Mouse (Mus musculus) olfactory bulb, adult 2 months (tissue): Measurements from ENCODE around the gene Coa5. TPM values are rescaled to one million over a fixed set of nuclear protein-coding genes. Genes with fewer than 3 reads are reported as not detected.

Source experiments
- H3K27ac ChIP-seq: fragments of 200-500 bp; 2 replicates; pipeline ENCODE4 v1.5.1; 2012; ENCODE audit warnings: low read depth, low read length; ENCODE audit not compliant: insufficient read depth
- H3K4me1 ChIP-seq: fragments of 200-500 bp; 2 replicates; pipeline ENCODE4 v1.6.1; 2012; ENCODE audit warnings: low read length; ENCODE audit not compliant: control insufficient read depth, insufficient read depth
- H3K4me3 ChIP-seq: fragments of 200-500 bp; 2 replicates; pipeline ENCODE4 v1.5.1; 2012; ENCODE audit warnings: mild to moderate bottlenecking, low read depth, low read length, moderate library complexity; ENCODE audit not compliant: insufficient read depth
- CTCF ChIP-seq: fragments of 200-500 bp; IDR thresholded peaks from 2 replicates; pipeline ENCODE4 v1.5.1; 2012; ENCODE audit warnings: low read depth, mild to moderate bottlenecking, low read length, moderate library complexity; ENCODE audit not compliant: insufficient read depth
- POLR2A ChIP-seq: fragments of 200-500 bp; IDR thresholded peaks from 2 replicates; pipeline ENCODE4 v1.6.1; 2012; ENCODE audit warnings: mild to moderate bottlenecking, low read depth, low read length, moderate library complexity; ENCODE audit not compliant: insufficient read depth
- WGBS: fragments of 180-500 bp; shearing (Covaris S2); methylation state at CpG from one replicate; pipeline ENCODE4 v1.1.7; 2018; 5-methylcytosine and 5-hydroxymethylcytosine counted together
- polyA plus RNA-seq: library from polyadenylated mRNA; stranded (reverse); fragments of >200 nt; gene quantifications from 2 replicates; pipeline ENCODE4 v1.2.4, GENCODE M21; 2012; ENCODE audit warnings: low replicate concordance; ENCODE audit not compliant: missing spikeins, insufficient read depth, insufficient read length

Coa5 gene
- polyA plus RNA-seq, 1 experiment: not detected

DNA sequence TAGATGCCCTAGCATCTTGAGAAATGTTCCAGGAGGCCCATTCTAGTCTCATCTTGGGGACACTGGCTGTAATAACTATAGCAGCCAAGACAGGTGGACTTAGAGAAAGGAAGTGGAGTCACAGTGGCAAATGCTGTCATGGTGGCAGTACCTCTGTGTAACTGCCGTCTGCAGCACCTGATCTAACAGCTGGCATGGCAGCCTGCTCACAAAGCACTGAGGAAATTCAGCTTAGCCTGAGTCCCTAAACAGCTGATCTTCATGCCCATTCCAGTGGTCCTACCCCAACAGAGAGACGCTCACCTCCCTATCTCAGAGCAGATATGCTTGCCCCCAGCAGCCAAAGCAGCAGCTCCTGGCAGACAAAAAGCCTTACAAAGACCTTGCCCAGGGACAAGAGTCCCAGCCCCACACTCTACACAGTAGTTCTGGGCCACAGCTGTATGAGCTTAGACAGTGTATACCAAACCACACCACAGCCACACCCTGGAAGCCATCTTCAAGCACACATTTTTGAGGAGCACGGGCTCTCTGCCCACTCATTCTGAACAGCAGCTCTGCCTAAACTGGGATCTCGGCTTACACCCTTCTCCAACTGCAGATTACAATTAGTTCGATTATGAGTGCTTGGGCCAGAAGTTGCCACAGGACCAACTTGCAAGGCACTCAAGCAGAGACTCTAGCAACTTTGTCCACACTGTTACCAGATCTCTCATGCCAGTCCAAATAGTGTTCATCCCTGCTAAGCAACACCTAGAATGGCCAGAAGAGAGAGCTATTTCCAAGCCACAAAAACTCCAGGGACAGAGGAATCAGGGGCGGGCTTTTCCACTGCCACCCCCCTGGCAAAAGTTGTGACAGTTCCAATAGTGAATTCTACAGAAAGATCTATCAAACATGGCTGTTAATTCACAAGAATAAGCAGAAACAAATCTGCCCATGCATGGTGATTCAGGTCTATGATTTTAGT is 41.6 kb upstream of the Coa5 start:
- Histone ChIP-seq H3K4me1 (peaks cover 4% of the 10 kb centered on the region; the same call in 1 of the 2 replicates), H3K27ac (no peak overlapping the region), H3K4me3 (no peak overlapping the region)
- TF ChIP-seq CTCF (no peak), POLR2A (no peak)
- 77% methylated on average over 6 of the region's 6 CpGs for WGBS

DNA sequence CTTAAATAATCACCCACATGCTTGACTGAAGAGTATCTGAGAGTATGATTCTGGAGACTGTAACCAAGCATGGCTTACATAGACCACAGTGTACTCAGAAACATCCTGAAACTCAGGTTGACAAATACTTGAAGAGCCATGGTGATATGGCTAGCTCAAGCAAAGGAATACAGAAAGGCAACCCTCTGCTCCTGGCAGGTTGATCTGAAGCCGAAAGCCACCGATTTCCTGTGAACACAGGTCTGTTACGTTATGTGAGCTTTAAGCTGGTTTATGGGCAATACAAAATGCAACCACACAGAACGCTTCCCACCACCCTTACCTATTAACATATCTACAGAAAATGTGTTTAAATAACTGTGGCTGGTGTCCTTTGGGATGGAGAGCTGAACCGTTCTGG is 39.1 kb upstream of the Coa5 start:
- no peak overlapping the region for H3K27ac ChIP-seq
- WGBS: 89% methylated on average over 5 of the region's 5 CpGs
- 0 out of 2 replicates have a peak, but pooled peaks cover 2% of the 10 kb centered on the region for H3K4me1 ChIP-seq
- H3K4me3 ChIP-seq: no peak overlapping the region
- no peak for TF ChIP-seq CTCF
- TF ChIP-seq POLR2A: no peak

DNA sequence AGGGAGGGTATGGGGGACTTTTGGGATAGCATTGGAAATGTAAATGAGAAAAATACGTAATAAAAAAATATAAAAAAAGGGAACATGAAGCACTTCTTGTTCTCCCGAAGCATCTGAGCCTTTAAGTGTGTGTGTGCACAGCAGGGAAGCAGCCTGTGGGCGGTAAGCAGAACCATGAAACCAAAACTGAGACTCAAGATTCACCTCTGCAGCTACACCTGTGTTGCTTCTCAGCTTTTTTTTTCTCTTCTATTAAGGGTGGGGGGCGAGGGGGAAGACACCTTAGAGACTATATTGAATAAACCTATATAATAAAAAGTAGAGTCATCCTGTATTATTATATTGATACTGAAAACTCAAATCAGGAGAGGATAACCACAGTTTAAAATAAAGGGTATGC is 37.9 kb upstream of the Coa5 start:
- TF ChIP-seq POLR2A: no peak
- WGBS: 83% methylated on average over 4 of the region's 4 CpGs
- no peak overlapping the region for H3K27ac ChIP-seq
- no peak overlapping the region for H3K4me3 ChIP-seq
- no peaks in the 10 kb centered on the region for H3K4me1 ChIP-seq

DNA sequence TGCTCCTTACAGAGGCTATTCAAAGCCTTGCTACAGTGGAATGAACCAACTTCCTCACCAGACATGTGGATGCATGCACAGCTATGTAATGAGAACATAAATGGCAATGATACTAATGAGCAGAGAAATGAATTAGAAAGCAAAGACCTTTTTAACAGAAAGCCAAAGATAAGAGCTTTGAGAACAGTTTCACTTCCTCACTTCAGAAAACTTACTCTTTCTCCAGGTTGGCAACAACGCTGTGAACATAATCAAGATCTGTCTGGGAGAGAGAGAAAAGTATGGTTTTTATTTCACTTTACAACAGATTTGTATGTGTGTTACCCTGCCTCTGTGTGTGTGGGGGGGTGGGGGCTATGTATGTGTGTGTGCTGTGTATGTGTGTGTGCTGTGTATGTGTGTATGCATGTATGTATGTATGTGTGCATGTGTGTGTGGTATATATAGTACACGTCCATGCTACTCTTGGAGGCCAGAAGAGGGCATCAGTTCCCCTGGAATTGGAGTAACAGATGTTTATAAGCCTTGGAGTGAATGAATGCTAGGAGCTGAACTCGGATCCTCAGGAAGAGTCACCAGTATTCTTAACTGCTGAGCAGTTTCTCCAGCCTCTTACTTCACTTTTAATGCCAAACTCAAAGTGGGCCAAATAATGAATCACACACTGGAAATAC is 36.6 kb upstream of the Coa5 start:
- TF ChIP-seq CTCF: no peak
- no peak for TF ChIP-seq POLR2A
- WGBS: 87% methylated on average over 3 of the region's 3 CpGs
- no peaks in the 10 kb centered on the region for H3K4me1 ChIP-seq
- no peak overlapping the region for H3K27ac ChIP-seq
- no peak overlapping the region for H3K4me3 ChIP-seq

DNA sequence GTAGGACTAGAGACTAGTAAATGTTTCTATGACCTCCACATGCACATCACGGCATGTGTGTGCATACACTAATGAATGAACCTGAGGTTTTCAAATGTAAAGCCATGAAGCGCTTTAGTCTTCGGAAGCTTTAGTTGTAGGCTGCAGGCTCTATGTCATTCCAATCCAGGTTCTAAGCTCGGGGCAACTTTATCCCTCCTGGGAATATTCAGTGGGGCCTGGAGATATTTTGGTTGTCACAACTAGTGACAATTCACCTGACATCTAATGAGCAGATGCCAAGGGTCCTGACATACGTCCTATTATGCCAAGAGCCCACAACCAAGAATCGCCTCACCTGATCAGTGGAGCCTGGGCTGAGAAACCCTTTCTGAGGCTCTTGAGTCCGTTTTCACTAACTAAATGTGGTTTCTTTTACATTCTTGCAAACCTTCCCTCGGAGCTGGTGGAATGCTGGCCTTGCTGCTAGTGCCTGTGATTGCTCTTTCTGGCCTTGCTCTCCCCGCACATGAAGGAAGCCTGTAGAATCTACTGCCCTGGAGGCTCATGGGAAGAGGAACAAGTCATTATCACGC is 35.1 kb upstream of the Coa5 start:
- 90% methylated on average over 10 of the region's 10 CpGs for WGBS
- no peak for TF ChIP-seq CTCF
- TF ChIP-seq POLR2A: no peak
- H3K27ac ChIP-seq: no peak overlapping the region
- H3K4me3 ChIP-seq: no peak overlapping the region
- H3K4me1 ChIP-seq: no peaks in the 10 kb centered on the region

DNA sequence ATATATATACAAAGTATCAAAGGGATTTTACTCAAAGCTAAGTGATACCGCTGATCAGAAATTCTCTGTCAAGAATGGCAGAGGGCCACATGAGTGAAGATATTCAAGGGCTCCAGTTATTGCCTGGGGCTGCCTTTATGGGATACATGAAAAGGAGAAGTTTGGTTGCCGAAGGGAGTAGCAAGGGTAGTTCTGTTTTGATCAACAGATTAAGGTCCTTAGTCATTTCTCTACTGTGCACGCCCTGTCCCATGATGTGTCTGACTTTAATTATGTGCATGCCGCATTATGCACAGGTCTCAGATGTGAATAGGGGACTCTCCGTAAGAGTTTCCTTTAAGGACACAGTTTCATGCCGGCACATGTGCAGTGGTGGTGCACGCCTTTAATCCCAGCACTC is 27.6 kb upstream of the Coa5 start:
- no peaks in the 10 kb centered on the region for H3K4me1 ChIP-seq
- TF ChIP-seq CTCF (no peak), POLR2A (no peak)
- H3K27ac ChIP-seq: no peak overlapping the region
- H3K4me3 ChIP-seq: no peak overlapping the region
- WGBS: 92% methylated on average over 7 of the region's 7 CpGs

DNA sequence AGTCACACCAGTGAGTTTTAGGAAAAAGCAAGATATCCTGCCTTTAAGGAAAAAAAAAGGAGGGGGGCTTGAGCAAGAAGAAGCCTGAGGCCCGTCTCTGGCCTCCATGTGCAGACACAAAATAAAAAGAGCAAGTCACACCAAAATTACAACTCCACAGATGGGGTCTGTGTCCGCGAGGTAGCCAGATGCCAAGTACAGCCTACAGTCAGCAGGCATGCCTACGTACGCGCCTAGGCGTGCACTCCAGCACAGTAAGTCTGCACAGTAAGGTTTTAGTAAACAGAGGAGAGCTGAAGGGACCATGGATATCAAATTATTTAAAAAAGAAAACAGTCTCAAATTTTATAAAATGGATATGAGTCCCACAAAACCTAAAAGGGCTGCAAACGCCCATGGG is 21.4 kb upstream of the Coa5 start:
- no peak overlapping the region for H3K27ac ChIP-seq
- no peak overlapping the region for H3K4me3 ChIP-seq
- H3K4me1 ChIP-seq: no peaks in the 10 kb centered on the region
- TF ChIP-seq POLR2A (no peak), CTCF (no peak)
- 93% methylated on average over 8 of the region's 8 CpGs for WGBS

DNA sequence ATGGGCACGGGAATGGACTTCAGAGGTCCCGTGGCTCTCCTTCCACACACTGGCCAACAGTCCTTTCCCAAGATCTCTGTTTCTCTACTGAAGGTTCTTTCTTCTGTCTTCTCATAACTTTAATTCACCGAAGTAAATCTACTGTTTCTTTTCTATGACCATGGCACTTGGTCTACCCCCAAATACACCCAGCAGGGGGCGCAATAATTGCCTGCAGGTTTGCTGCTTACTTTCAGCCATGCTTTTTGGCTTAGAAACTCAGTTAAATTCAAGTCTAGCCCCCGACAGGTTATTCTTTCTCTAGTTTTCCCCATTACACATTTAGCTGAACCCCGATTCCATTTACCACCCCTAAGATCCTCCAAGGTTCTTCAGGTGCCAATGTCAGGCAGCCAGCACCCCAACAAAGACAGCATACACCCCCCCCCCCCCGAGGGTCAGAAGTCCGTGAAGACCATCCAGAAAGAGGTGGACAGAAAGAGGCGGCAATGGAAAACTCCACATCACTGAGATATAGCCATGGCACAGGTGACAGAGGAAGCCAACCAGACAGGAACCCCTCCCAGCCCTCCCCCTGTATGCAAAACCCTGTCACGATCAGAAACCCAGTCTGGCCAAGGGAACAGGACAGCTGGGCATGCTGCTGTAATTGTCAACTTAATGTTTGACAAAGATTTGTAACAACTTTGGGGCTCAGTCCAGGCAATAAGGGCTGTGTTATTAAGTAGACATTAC is 18.6 kb upstream of the Coa5 start:
- Histone ChIP-seq H3K27ac (no peak overlapping the region), H3K4me3 (no peak overlapping the region), H3K4me1 (no peaks in the 10 kb centered on the region)
- TF ChIP-seq POLR2A (no peak), CTCF (no peak)
- WGBS: 77% methylated on average over 10 of the region's 10 CpGs
